Mouse (Mus musculus) midbrain, embryonic 16.5 days (tissue): ENCODE results near the gene Meltf. TPM values are rescaled to one million over a fixed set of nuclear protein-coding genes. Genes with fewer than 3 reads are reported as not detected.

Source experiments
- ATAC-seq: fragments of 200-750 bp; cut with Nextera tagmentation; 2 replicates; pipeline ENCODE4 v1.8.0; 2017; ENCODE audit warnings: moderate TSS enrichment
- H3K27ac ChIP-seq: fragments of 300-500 bp; sonication (generic); 2 replicates; pipeline ENCODE4 v1.5.1; 2014; ENCODE audit warnings: mild to moderate bottlenecking, low read length, mixed read lengths
- H3K27me3 ChIP-seq: fragments of 300-500 bp; sonication (generic); 2 replicates; pipeline ENCODE4 v1.6.1; 2014; ENCODE audit warnings: low read depth, low read length, mixed read lengths; ENCODE audit not compliant: control insufficient read depth, insufficient read depth
- H3K36me3 ChIP-seq: fragments of 300-500 bp; sonication (generic); 2 replicates; pipeline ENCODE4 v1.6.1; 2014; ENCODE audit warnings: mild to moderate bottlenecking, low read length, moderate library complexity, mixed read lengths; ENCODE audit not compliant: control insufficient read depth, insufficient read depth
- H3K4me1 ChIP-seq: fragments of 300-500 bp; sonication (generic); 2 replicates; pipeline ENCODE4 v1.6.1; 2014; ENCODE audit warnings: mild to moderate bottlenecking, low read length, mixed read lengths; ENCODE audit not compliant: control insufficient read depth, insufficient read depth
- H3K4me2 ChIP-seq: fragments of 300-500 bp; sonication (generic); 2 replicates; pipeline ENCODE4 v1.6.1; 2014; ENCODE audit warnings: mild to moderate bottlenecking, low read length, mixed read lengths
- H3K4me3 ChIP-seq: fragments of 300-500 bp; sonication (generic); 2 replicates; pipeline ENCODE4 v1.5.1; 2014; ENCODE audit warnings: low read depth, mild to moderate bottlenecking, low read length, moderate library complexity, mixed read lengths
- H3K9ac ChIP-seq: fragments of 300-500 bp; sonication (generic); 2 replicates; pipeline ENCODE4 v1.6.1; 2014; ENCODE audit warnings: low read depth, low read length, mixed read lengths
- H3K9me3 ChIP-seq: fragments of 300-500 bp; sonication (generic); replicated peaks from 2 replicates; pipeline ENCODE4 v1.6.1; 2014; ENCODE audit warnings: mild to moderate bottlenecking, low read length, mixed read lengths; ENCODE audit not compliant: control insufficient read depth, poor library complexity, severe bottlenecking
- WGBS: fragments of 180-500 bp; shearing (Covaris S2); extraction: QIAGEN DNeasy Blood & Tissue Kit; methylation state at CpG from one replicate; pipeline ENCODE4 v1.1.7; 2014; 5-methylcytosine and 5-hydroxymethylcytosine counted together
- polyA plus RNA-seq: library from polyadenylated mRNA; unstranded; fragments of >200 nt; fragmentation: Nextera tagmentation; extraction: Ambion mirVana; gene quantifications from 2 replicates; pipeline ENCODE4 v1.2.1, GENCODE M21; 2015

The Meltf gene
- polyA plus RNA-seq, 1 experiment from 2014 or later = 0.28 TPM

DNA sequence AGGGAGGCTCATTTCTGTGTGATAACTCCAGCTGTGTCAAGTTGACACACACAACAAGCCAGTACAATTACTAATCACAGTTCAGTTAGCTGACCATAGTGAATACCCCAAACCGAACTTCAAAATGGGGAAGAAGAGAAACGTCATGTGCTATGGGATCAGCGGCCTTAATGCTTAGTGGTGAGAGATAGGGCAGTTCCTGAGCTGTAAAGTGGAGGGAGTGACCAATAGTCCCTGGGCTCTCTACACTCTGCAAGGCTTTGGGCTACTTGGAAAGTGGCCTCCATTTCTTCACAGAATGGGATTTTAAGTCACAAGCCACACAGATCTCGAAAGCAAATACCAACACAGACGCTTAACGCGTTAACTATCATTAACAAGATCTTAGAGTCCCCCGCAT, 68.7 kb downstream of the Meltf start:
- Histone ChIP-seq H3K9ac (peak overlapping the region; percentile 93), H3K27me3 (no peaks in the 10 kb centered on the region), H3K4me3 (peak overlapping the region; percentile 71), H3K36me3 (peaks cover 9% of the 10 kb centered on the region), H3K4me2 (peak overlapping the region; percentile 76), H3K4me1 (peaks cover 34% of the 10 kb centered on the region), H3K27ac (peak overlapping the region; percentile 89; the same call in 1 of the 2 replicates), H3K9me3 (no peaks in the 10 kb centered on the region)
- ATAC-seq = no peak
- WGBS = 37% methylated on average over 8 of the region's 8 CpGs

DNA sequence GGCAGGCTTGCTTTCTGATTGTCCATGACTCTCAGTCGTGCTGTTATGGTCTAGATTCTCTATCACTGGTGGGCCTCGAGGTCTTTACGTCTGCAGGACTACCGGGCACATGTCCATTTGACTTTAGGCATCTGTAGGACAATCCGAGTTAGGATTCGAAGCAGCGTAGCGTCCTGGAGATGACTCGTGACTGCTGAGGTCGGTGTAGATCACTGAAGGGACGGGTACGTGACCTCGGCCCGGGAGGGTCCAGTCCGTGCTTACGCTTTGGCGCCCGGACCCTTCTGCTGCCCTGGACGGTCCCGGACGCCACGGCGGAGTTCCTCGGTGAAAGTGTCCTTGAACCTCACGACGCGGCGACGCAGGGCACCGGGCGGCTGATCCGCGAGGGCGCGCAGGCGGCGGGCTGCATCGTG, 69.3 kb downstream of the Meltf start:
- peaks cover 34% of the 10 kb centered on the region for H3K4me1 ChIP-seq
- under 1% methylated on average over 38 of the region's 38 CpGs for WGBS
- peak overlapping the region; percentile 89 for H3K27ac ChIP-seq
- H3K4me3 ChIP-seq = peak overlapping the region; percentile 71
- no peaks in the 10 kb centered on the region for H3K27me3 ChIP-seq
- H3K36me3 ChIP-seq = peaks cover 9% of the 10 kb centered on the region
- H3K9me3 ChIP-seq = no peaks in the 10 kb centered on the region
- peak overlapping the region; percentile 76 for H3K4me2 ChIP-seq
- H3K9ac ChIP-seq = peak overlapping the region; percentile 93
- peak; percentile 78 for ATAC-seq

DNA sequence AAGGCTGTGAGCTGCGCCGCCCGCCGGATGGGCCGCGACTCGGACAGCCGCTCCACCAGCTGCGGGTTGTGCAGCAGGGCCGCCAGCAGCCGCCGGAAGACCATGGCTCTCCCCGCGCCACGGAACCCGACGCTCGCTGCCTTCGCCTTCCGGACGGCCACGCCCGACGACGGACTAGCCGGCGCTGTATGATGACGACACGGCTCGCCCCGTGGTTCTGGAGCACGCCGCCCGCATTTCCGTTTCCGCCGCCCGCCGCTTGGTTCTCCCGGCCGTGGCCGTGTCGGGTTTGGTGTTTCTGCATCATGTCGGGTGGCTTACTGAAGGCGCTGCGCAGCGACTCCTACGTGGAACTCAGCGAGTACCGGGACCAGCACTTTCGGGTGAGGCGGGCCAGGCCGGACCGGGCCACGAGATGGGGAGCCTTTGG, 69.8 kb downstream of the Meltf start, which contains the start of the genes 0610012G03Rik and Ncbp2:
TSS of gene 0610012G03Rik (minus strand) at position 150 of the 430 bp plus-strand sequence.
TSS of gene Ncbp2 (plus strand) at position 169 of the 430 bp plus-strand sequence.
- H3K9ac ChIP-seq = peak within 1 kb of the TSS; percentile 93
- peak; percentile 91 for ATAC-seq
- H3K27ac ChIP-seq = peak within 1 kb of the TSS; percentile 89
- peak within 1 kb of the TSS; percentile 83 for H3K4me2 ChIP-seq
- H3K36me3 ChIP-seq = peaks cover 9% of the 10 kb centered on the region
- no peaks in the 10 kb centered on the region for H3K9me3 ChIP-seq
- H3K4me1 ChIP-seq = peaks cover 31% of the 10 kb centered on the region
- 0% methylated on average over 53 of the region's 55 CpGs for WGBS
- H3K4me3 ChIP-seq = peak within 1 kb of the TSS; percentile 71
- H3K27me3 ChIP-seq = no peaks in the 10 kb centered on the region

Other genes starting within 250 kb of the Meltf start
- 13.8 and 14.9 TPM in 2 replicates for gene Dlg1, start 215.4 kb upstream of the Meltf start, polyA plus RNA-seq
- gene Pigz, start 55.0 kb downstream of the Meltf start, polyA plus RNA-seq = 2.7 and 3.5 TPM in 2 replicates
- 114 and 117 TPM in 2 replicates for gene 0610012G03Rik, start 69.7 kb downstream of the Meltf start, polyA plus RNA-seq
- 103 and 105 TPM in 2 replicates for gene Ncbp2, start 69.7 kb downstream of the Meltf start, polyA plus RNA-seq
- gene Senp5, start 124.5 kb downstream of the Meltf start, polyA plus RNA-seq = 15.3 and 16.7 TPM in 2 replicates
- 37.5 and 40.4 TPM in 2 replicates for gene Pak2, start 200.5 kb downstream of the Meltf start, polyA plus RNA-seq
- 104 and 107 TPM in 2 replicates for gene Pigx, start 220.9 kb downstream of the Meltf start, polyA plus RNA-seq
- 49.1 and 51.6 TPM in 2 replicates for gene Cep19, start 221.0 kb downstream of the Meltf start, polyA plus RNA-seq